Mouse (Mus musculus): Measurements from ENCODE around the gene Ell2. TPM values are rescaled to one million over a fixed set of nuclear protein-coding genes. Genes with fewer than 3 reads are reported as not detected.
A peak's percentile ranks its signal among the peaks of the same experiment; 100 is the strongest.

Gene Ell2
- polyA plus RNA-seq, 1 experiment from 2014 or later, result 7.4 TPM

DNA sequence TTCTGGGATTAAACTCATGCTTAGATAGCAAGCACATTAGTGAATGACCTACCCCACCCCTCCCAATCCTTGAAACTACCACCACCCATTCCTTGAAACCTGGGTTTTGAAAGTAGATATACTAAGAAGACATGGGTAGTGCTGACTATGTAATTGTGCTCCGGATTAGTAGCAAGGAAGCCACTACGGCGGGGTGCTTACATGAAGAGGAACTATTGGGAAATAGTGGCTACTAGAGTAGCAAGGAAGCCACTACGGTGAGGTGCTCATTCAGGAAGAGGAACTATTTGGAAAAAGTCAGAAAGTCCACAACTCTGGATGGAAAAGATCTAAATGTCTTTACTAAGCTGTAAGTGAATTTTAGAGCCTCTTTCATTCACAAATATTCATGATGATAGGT, 81.6 kb downstream of the Ell2 start:
- Histone ChIP-seq H3K4me3 (replicated peaks) (no peak overlapping the region), H3K27ac (no peak overlapping the region), H3K9ac (replicated peaks) (no peak overlapping the region), H3K4me2 (no peak overlapping the region), H3K4me1 (replicated peaks) (no peaks in the 10 kb centered on the region), H3K36me3 (no peaks in the 10 kb centered on the region), H3K27me3 (no peaks in the 10 kb centered on the region), H3K9me3 (no peaks in the 10 kb centered on the region)
- WGBS, result 93% methylated on average over 4 of the region's 4 CpGs
- ATAC-seq (ENCODE audit: insufficient number of reproducible peaks, insufficient read depth, low FRiP score, low TSS enrichment, low read depth), result no peak

DNA sequence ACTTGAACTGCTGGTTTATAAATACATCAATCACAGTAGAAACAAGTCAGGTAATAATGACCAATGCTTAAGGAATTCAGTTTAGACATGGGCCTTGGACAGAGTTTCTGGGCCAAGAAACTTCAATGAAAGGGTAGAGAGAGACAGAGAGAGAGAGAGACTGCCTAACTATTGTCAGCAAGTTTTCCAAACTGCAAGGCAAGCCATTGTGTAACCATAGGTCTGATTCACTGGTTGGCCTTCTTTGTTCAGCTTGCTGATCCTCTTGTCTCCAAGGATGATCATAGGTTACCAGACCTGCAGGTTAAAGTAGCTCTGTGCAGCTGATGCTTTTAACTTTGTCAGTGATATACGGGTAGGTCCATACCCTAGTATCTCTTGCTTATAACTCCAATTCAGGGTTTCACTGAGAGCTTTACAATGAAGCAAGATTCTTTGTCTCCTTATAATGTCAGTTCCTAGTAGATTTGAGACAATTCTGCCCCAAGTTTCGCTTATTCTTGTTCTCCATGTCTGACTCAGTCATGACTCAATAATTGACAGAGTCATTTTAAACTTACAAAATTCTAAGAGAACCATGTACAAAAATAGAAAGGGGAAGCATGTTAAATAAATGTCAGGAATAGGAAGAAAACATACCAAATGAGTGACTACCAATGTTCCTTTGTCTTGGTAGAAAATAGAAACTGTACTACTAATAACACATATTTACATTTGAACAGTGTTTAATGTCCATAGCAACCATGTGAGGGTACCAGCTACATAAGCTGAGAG, 82.7 kb downstream of the Ell2 start:
- 89% methylated on average over 2 of the region's 2 CpGs for WGBS
- no peak overlapping the region for H3K27ac ChIP-seq
- no peaks in the 10 kb centered on the region for H3K36me3 ChIP-seq
- H3K4me2 ChIP-seq, result no peak overlapping the region
- H3K9me3 ChIP-seq, result no peaks in the 10 kb centered on the region
- H3K27me3 ChIP-seq, result no peaks in the 10 kb centered on the region
- no peak for ATAC-seq (ENCODE audit: insufficient number of reproducible peaks, insufficient read depth, low FRiP score, low TSS enrichment, low read depth)
- H3K4me3 ChIP-seq (replicated peaks), result no peak overlapping the region
- H3K4me1 ChIP-seq (replicated peaks), result no peaks in the 10 kb centered on the region
- no peak overlapping the region for H3K9ac ChIP-seq (replicated peaks)

DNA sequence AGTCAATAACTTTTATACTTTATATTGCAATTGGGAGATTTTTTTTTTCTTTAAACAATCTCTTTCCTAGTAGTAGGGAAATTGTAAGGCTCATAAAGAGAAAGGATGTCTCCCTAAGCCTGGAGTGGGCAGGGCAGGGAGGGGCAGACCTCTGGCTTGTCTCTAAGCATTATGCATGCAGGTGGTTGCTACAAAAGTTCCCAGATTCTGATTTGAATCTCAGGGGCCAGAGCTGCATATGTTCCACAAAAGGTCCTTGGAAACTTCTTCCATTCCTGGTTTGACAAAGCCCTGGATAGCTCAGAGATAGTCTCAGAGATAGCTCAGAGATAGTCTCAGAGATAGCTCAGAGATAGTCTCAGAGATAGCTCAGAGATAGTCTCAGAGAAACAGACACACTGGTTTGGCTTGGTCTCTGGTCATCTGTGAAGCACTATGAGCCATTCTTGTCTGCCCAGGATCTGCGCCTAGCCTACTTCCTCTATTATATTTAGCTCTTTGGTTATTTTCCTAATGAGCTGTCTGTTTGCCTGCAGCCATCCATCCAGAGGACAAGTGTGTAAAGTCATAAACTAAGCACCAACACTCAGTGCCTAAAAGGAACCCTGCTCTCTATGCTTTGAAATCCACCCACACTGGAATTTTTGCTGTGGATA, 84.1 kb downstream of the Ell2 start:
- no peak overlapping the region for H3K4me3 ChIP-seq (replicated peaks)
- H3K4me1 ChIP-seq (replicated peaks), result no peaks in the 10 kb centered on the region
- H3K9ac ChIP-seq (replicated peaks), result no peak overlapping the region
- no peaks in the 10 kb centered on the region for H3K27me3 ChIP-seq
- no peaks in the 10 kb centered on the region for H3K36me3 ChIP-seq
- ATAC-seq (ENCODE audit: insufficient number of reproducible peaks, insufficient read depth, low FRiP score, low TSS enrichment, low read depth), result no peak
- H3K9me3 ChIP-seq, result no peaks in the 10 kb centered on the region
- no peak overlapping the region for H3K27ac ChIP-seq
- WGBS, result 65% methylated on average over 1 of the region's 1 CpGs
- no peak overlapping the region for H3K4me2 ChIP-seq

- Histone ChIP-seq H3K4me3 (replicated peaks) (no peak overlapping the region), H3K27me3 (no peaks in the 10 kb centered on the region), H3K4me1 (replicated peaks) (no peaks in the 10 kb centered on the region), H3K9ac (replicated peaks) (no peak overlapping the region), H3K27ac (no peak overlapping the region), H3K4me2 (no peak overlapping the region), H3K36me3 (no peaks in the 10 kb centered on the region), H3K9me3 (no peaks in the 10 kb centered on the region)
- 59% methylated on average over 6 of the region's 6 CpGs for WGBS
- no peak for ATAC-seq (ENCODE audit: insufficient number of reproducible peaks, insufficient read depth, low FRiP score, low TSS enrichment, low read depth)
These were observed 87.5 kb downstream of the Ell2 start for GRCm38 (mm10) chr13:75793863-75794629.

GRCm38 (mm10) chr13:75797369-75798141, 91.0 kb downstream of the Ell2 start:
- H3K4me3 ChIP-seq (replicated peaks), result peak overlapping the region; percentile 23
- H3K27ac ChIP-seq, result no peak overlapping the region
- 33% methylated on average over 18 of the region's 18 CpGs for WGBS
- H3K9me3 ChIP-seq, result no peaks in the 10 kb centered on the region
- no peaks in the 10 kb centered on the region for H3K4me1 ChIP-seq (replicated peaks)
- H3K27me3 ChIP-seq, result no peaks in the 10 kb centered on the region
- H3K9ac ChIP-seq (replicated peaks), result no peak overlapping the region
- no peaks in the 10 kb centered on the region for H3K36me3 ChIP-seq
- H3K4me2 ChIP-seq, result peak overlapping the region; percentile 49
- peak; percentile 94 for ATAC-seq (ENCODE audit: insufficient number of reproducible peaks, insufficient read depth, low FRiP score, low TSS enrichment, low read depth)

- no peaks in the 10 kb centered on the region for H3K36me3 ChIP-seq
- H3K4me1 ChIP-seq (replicated peaks), result no peaks in the 10 kb centered on the region
- no peak overlapping the region for H3K9ac ChIP-seq (replicated peaks)
- no peak overlapping the region for H3K4me3 ChIP-seq (replicated peaks)
- 82% methylated on average over 7 of the region's 7 CpGs for WGBS
- no peak overlapping the region for H3K4me2 ChIP-seq
- no peak for ATAC-seq (ENCODE audit: insufficient number of reproducible peaks, insufficient read depth, low FRiP score, low TSS enrichment, low read depth)
- H3K27ac ChIP-seq, result no peak overlapping the region
- no peaks in the 10 kb centered on the region for H3K9me3 ChIP-seq
- H3K27me3 ChIP-seq, result no peaks in the 10 kb centered on the region
These were observed 92.1 kb downstream of the Ell2 start for GRCm38 (mm10) chr13:75798413-75799302.

DNA sequence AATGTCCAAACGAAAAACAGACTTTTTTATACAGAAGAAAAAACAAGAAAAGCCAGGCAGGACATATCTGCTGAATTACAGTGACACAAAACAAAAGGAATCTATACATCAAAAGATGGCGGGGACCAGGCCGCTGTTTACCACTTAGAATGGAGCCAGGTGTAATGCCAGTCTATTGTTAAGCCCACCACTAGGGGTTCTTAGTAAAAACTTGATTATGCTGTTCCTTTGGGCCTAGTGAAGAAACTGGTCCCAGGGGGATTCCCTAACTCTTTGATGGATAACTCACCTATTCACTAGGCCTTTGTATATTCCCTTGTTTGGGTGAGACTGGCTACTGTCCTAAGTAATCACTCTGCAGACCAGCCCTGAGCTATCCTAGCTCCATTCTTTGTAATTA, 92.9 kb downstream of the Ell2 start:
- Histone ChIP-seq H3K36me3 (no peaks in the 10 kb centered on the region), H3K4me1 (replicated peaks) (no peaks in the 10 kb centered on the region), H3K27me3 (no peaks in the 10 kb centered on the region), H3K27ac (no peak overlapping the region), H3K4me2 (no peak overlapping the region), H3K4me3 (replicated peaks) (no peak overlapping the region), H3K9ac (replicated peaks) (no peak overlapping the region), H3K9me3 (no peaks in the 10 kb centered on the region)
- 89% methylated on average over 3 of the region's 3 CpGs for WGBS
- no peak for ATAC-seq (ENCODE audit: insufficient number of reproducible peaks, insufficient read depth, low FRiP score, low TSS enrichment, low read depth)

DNA sequence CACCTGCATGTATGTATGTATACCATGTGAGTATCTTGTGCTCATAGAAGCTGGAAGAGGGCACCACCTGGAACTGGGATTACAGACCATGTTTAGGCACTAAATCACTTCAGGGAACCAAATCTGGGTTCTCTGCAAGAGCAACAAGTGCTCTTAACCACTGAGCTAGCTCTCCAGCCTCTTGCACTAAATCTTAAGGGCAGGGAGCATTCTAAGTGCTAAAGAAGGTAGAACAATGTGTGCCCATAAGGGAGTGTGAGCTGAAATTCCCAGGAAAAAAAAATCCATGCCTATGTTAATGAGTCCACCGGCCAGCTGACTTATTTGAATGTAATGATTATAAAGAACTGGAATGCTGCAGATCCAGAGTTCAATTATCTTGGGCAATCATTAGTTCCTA, 101.4 kb downstream of the Ell2 start:
- no peaks in the 10 kb centered on the region for H3K4me1 ChIP-seq (replicated peaks)
- H3K36me3 ChIP-seq, result no peaks in the 10 kb centered on the region
- H3K27ac ChIP-seq, result no peak overlapping the region
- no peak for ATAC-seq (ENCODE audit: insufficient number of reproducible peaks, insufficient read depth, low FRiP score, low TSS enrichment, low read depth)
- H3K4me3 ChIP-seq (replicated peaks), result no peak overlapping the region
- no peaks in the 10 kb centered on the region for H3K27me3 ChIP-seq
- H3K9me3 ChIP-seq, result no peaks in the 10 kb centered on the region
- WGBS, result 86% methylated on average over 1 of the region's 1 CpGs
- no peak overlapping the region for H3K9ac ChIP-seq (replicated peaks)
- H3K4me2 ChIP-seq, result no peak overlapping the region

DNA sequence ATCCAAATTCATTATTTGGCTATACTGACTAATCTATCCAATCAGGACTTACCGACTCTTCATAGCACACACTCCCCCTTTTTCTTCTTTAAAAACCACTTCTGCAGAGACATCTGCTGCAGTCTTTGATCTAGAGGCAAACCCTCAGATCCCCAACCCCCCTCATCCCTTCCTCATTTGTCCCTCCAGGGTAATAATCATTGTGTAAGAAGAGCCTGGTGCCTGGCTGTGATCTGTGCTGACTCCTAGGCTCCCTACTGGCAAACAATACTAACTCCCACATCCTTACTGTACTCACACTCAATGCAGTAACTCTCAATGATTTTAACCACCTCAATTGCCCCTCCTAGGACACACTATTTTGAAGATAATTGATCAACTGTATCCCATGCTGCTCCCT, 103.4 kb downstream of the Ell2 start:
- Histone ChIP-seq H3K4me1 (replicated peaks) (no peaks in the 10 kb centered on the region), H3K9me3 (no peaks in the 10 kb centered on the region), H3K27me3 (no peaks in the 10 kb centered on the region), H3K4me3 (replicated peaks) (no peak overlapping the region), H3K27ac (no peak overlapping the region), H3K36me3 (no peaks in the 10 kb centered on the region), H3K9ac (replicated peaks) (no peak overlapping the region), H3K4me2 (no peak overlapping the region)
- WGBS, result 49% methylated on average over 1 of the region's 1 CpGs
- ATAC-seq (ENCODE audit: insufficient number of reproducible peaks, insufficient read depth, low FRiP score, low TSS enrichment, low read depth), result no peak

- Histone ChIP-seq H3K9ac (replicated peaks) (no peak overlapping the region), H3K4me2 (no peak overlapping the region), H3K4me3 (replicated peaks) (no peak overlapping the region), H3K4me1 (replicated peaks) (no peaks in the 10 kb centered on the region), H3K36me3 (no peaks in the 10 kb centered on the region), H3K9me3 (no peaks in the 10 kb centered on the region), H3K27me3 (no peaks in the 10 kb centered on the region), H3K27ac (no peak overlapping the region)
- ATAC-seq (ENCODE audit: insufficient number of reproducible peaks, insufficient read depth, low FRiP score, low TSS enrichment, low read depth), result no peak
- WGBS, result 92% methylated on average over 2 of the region's 2 CpGs
These were observed 110.6 kb downstream of the Ell2 start for GRCm38 (mm10) chr13:75817183-75817582.
